Mouse (Mus musculus) embryonic stem cell, embryonic (primary cell): ENCODE results near the gene Tesk2.

ENCODE experiments used
- CTCF ChIA-PET, 4 experiments: fragments of 300-600 bp in 2 of 4; fragments of 350-600 bp in 2 of 4; sonication (Branson Sonifier 250); formaldehyde crosslinking; loops; one replicate each; lab custom pipeline; 2022; ENCODE audit warnings: inconsistent platforms in 2 of 4; lab: Charles Lee
- POLR2A ChIA-PET, 4 experiments: fragments of 300-600 bp in 2 of 4; fragments of 350-600 bp in 2 of 4; sonication (Branson Sonifier 250); formaldehyde crosslinking; loops; one replicate each; lab custom pipeline; 2022; ENCODE audit warnings: antibody characterized with exemption in 4 of 4, inconsistent platforms in 1 of 4; lab: Charles Lee

Gene Tesk2

GRCm38 (mm10) chr4:116792453-116792852 lies 71.7 kb downstream of the Tesk2 start:
- ChIA-PET CTCF (interaction anchor here in 2 of 4 experiments (0.6 to 1.7 kb wide), 5 partner anchors 10 to 293 kb away, joined by 3 to 5 read pairs (median 3); partner anchors contain the start of genes Mutyh (in 1 of the 2), Tesk2 (in 1 of the 2) and Toe1 (in 1 of the 2)), POLR2A (interaction anchor here in 3 of 4 experiments (0.7 to 4.5 kb wide), 19 partner anchors 10 to 498 kb away, joined by 3 to 29 read pairs (median 3); partner anchors contain the start of genes Prdx1 (in 3 of the 3), Ccdc163 (in 1 of the 3), Mmachc (in 1 of the 3) and Mutyh (in 1 of the 3))

GRCm38 (mm10) chr4:116794273-116794672 lies 73.5 kb downstream of the Tesk2 start:
- ChIA-PET POLR2A (no interaction called here), CTCF (no interaction called here)

GRCm38 (mm10) chr4:116796442-116797110 lies 75.8 kb downstream of the Tesk2 start:
- POLR2A ChIA-PET, result interaction anchor here in 2 of 4 experiments (0.7 to 1.4 kb wide), 4 partner anchors 11 to 245 kb away, joined by 3 to 6 read pairs (median 4); partner anchors contain the start of genes Mutyh (in 2 of the 2) and Toe1 (in 2 of the 2)
- CTCF ChIA-PET, result interaction anchor here in 2 of 4 experiments (0.7 to 0.9 kb wide), 2 partner anchors 10 to 216 kb away, joined by 3 read pairs; no protein-coding TSS in a partner anchor

GRCm38 (mm10) chr4:116799901-116800300 lies 79.2 kb downstream of the Tesk2 start:
- CTCF ChIA-PET, result interaction anchor here in 3 of 4 experiments (0.7 to 2.0 kb wide), 11 partner anchors 13 to 808 kb away, joined by 3 to 8 read pairs (median 4); no protein-coding TSS in a partner anchor

GRCm38 (mm10) chr4:116807197-116808129 lies 86.7 kb downstream of the Tesk2 start, which contains the start of the genes Toe1 and Mutyh:
Toe1 (minus strand) TSS chr4:116807640.
Mutyh (plus strand) TSS chr4:116807723.
- ChIA-PET CTCF (interaction anchor here in 3 of 4 experiments (1.0 to 2.4 kb wide), 12 partner anchors 16 to 356 kb away, joined by 3 to 8 read pairs (median 4); partner anchors contain the start of genes Ccdc163 (in 1 of the 3), Hectd3 (in 1 of the 3) and Mmachc (in 1 of the 3)), POLR2A (interaction anchor here (0.5 to 4.2 kb wide), 65 partner anchors 9 to 586 kb away, joined by 3 to 17 read pairs (median 4); partner anchors contain the start of genes Ccdc163 (in 3 of the 4), Mmachc (in 3 of the 4), Prdx1 (in 3 of the 4) and Akr1a1 (in 2 of the 4))

More at GRCm38 (mm10) chr4:116799901-116800300, 79.2 kb downstream of the Tesk2 start:
- POLR2A ChIA-PET, result interaction anchor here (0.7 to 7.1 kb wide), 10 partner anchors 10 to 114 kb away, joined by 3 to 26 read pairs (median 4); partner anchors contain the start of genes Tesk2 (in 2 of the 4) and Prdx1 (in 1 of the 4)

- ChIA-PET CTCF (interaction anchor here in 3 of 4 experiments (0.6 to 1.6 kb wide), 3 partner anchors 10 to 176 kb away, joined by 3 to 4 read pairs (median 3); partner anchors contain the start of gene Tesk2 (in 1 of the 3)), POLR2A (interaction anchor here (0.5 to 1.5 kb wide), 14 partner anchors 9 to 391 kb away, joined by 3 to 10 read pairs (median 3); partner anchors contain the start of genes Hpdl (in 1 of the 4), Tesk2 (in 1 of the 4) and Zswim5 (in 1 of the 4))
Observed at GRCm38 (mm10) chr4:116811012-116811411, 90.3 kb downstream of the Tesk2 start.

GRCm38 (mm10) chr4:116815276-116815675 lies 94.5 kb downstream of the Tesk2 start:
- ChIA-PET CTCF (interaction anchor here in 1 of 4 experiments (0.6 kb wide), 1 partner anchor 255 kb away, joined by 3 read pairs; no protein-coding TSS in a partner anchor), POLR2A (interaction anchor here in 1 of 4 experiments (1.7 kb wide), 1 partner anchor 90 kb away, joined by 3 read pairs; no protein-coding TSS in a partner anchor)

GRCm38 (mm10) chr4:116817486-116817885 lies 96.7 kb downstream of the Tesk2 start:
- CTCF ChIA-PET, result no interaction called here
- POLR2A ChIA-PET, result interaction anchor here in 1 of 4 experiments (1.9 kb wide), 1 partner anchor 10 kb away, joined by 9 read pairs; the partner anchor contains the start of genes Mutyh and Toe1

GRCm38 (mm10) chr4:116819968-116820901 lies 99.5 kb downstream of the Tesk2 start:
- ChIA-PET POLR2A (interaction anchor here (0.6 to 3.2 kb wide), 33 partner anchors 9 to 607 kb away, joined by 3 to 26 read pairs (median 4); partner anchors contain the start of genes Mutyh (in 3 of the 4), Toe1 (in 3 of the 4), Ccdc163 (in 1 of the 4) and Gpbp1l1 (in 1 of the 4)), CTCF (interaction anchor here (0.6 to 1.3 kb wide), 8 partner anchors 9 to 182 kb away, joined by 3 to 6 read pairs (median 3); no protein-coding TSS in a partner anchor)

GRCm38 (mm10) chr4:116820902-116821693 lies 100.3 kb downstream of the Tesk2 start:
- CTCF ChIA-PET, result interaction anchor here (0.5 to 1.3 kb wide), 7 partner anchors 10 to 181 kb away, joined by 3 to 11 read pairs (median 3); no protein-coding TSS in a partner anchor

GRCm38 (mm10) chr4:116821694-116822016 lies 100.9 kb downstream of the Tesk2 start, which contains the start of gene Hpdl:
Hpdl (minus strand) TSS chr4:116821707.
- POLR2A ChIA-PET, result interaction anchor here in 2 of 4 experiments (1.0 to 2.3 kb wide), 5 partner anchors 11 to 165 kb away, joined by 3 to 10 read pairs (median 3); no protein-coding TSS in a partner anchor

More at GRCm38 (mm10) chr4:116820902-116821693, 100.3 kb downstream of the Tesk2 start:
- POLR2A ChIA-PET, result interaction anchor here in 3 of 4 experiments (0.6 to 3.2 kb wide), 24 partner anchors 10 to 934 kb away, joined by 3 to 26 read pairs (median 4); partner anchors contain the start of genes Mutyh (in 2 of the 3), Toe1 (in 2 of the 3), Ccdc163 (in 1 of the 3) and Gpbp1l1 (in 1 of the 3)

GRCm38 (mm10) chr4:116824541-116825004 lies 103.8 kb downstream of the Tesk2 start:
- ChIA-PET POLR2A (interaction anchor here in 3 of 4 experiments (0.6 to 3.7 kb wide), 24 partner anchors 15 to 623 kb away, joined by 3 to 19 read pairs (median 3); partner anchors contain the start of genes Tesk2 (in 2 of the 3), Ccdc163 (in 1 of the 3), Eif2b3 (in 1 of the 3) and Mutyh (in 1 of the 3)), CTCF (interaction anchor here in 3 of 4 experiments (0.7 to 1.6 kb wide), 9 partner anchors 31 to 926 kb away, joined by 3 to 6 read pairs (median 3); partner anchors contain the start of genes Hectd3 (in 1 of the 3), Tesk2 (in 1 of the 3) and Zswim5 (in 1 of the 3))

More at GRCm38 (mm10) chr4:116821694-116822016, 100.9 kb downstream of the Tesk2 start, which contains the start of gene Hpdl:
- CTCF ChIA-PET, result interaction anchor here in 1 of 4 experiments (1.1 kb wide), 1 partner anchor 165 kb away, joined by 3 read pairs; no protein-coding TSS in a partner anchor

GRCm38 (mm10) chr4:116827819-116828218 lies 107.1 kb downstream of the Tesk2 start:
- CTCF ChIA-PET, result interaction anchor here (0.6 to 2.5 kb wide), 38 partner anchors 11 to 724 kb away, joined by 3 to 34 read pairs (median 5); partner anchors contain the start of genes Hectd3 (in 2 of the 4), Mutyh (in 1 of the 4) and Toe1 (in 1 of the 4)
- POLR2A ChIA-PET, result interaction anchor here in 3 of 4 experiments (0.6 to 1.8 kb wide), 18 partner anchors 12 to 392 kb away, joined by 3 to 8 read pairs (median 4); partner anchors contain the start of genes Prdx1 (in 1 of the 3) and Zswim5 (in 1 of the 3)
